Mouse (Mus musculus): Measurements from ENCODE around the gene Gm3417. TPM values are rescaled to one million over a fixed set of nuclear protein-coding genes. Genes with fewer than 3 reads are reported as not detected.

Gene Gm3417
- polyA plus RNA-seq, 1 experiment from 2014 or later: 0.42 TPM

Other genes with a start within 250 kb of the Gm3417 start
- 5.1 and 5.7 TPM in 2 replicates for gene Wdr27, start 35.6 kb downstream of the Gm3417 start, polyA plus RNA-seq (2016; fragmentation: Nextera tagmentation; extraction: Ambion mirVana)
- gene 1600012H06Rik, start 35.6 kb downstream of the Gm3417 start, polyA plus RNA-seq (2016; fragmentation: Nextera tagmentation; extraction: Ambion mirVana): 25.9 and 26.1 TPM in 2 replicates
- 28.2 and 29.3 TPM in 2 replicates for gene Phf10, start 17.5 kb downstream of the Gm3417 start, polyA plus RNA-seq (2016; fragmentation: Nextera tagmentation; extraction: Ambion mirVana)
- 11.2 and 12.5 TPM in 2 replicates for gene 9030025P20Rik, start 322 bp downstream of the Gm3417 start, polyA plus RNA-seq (2016; fragmentation: Nextera tagmentation; extraction: Ambion mirVana)
- 8.6 and 11.1 TPM in 2 replicates for gene Gm3435, start 31.4 kb upstream of the Gm3417 start, polyA plus RNA-seq (2016; fragmentation: Nextera tagmentation; extraction: Ambion mirVana)
- gene Ermard, start 62.4 kb upstream of the Gm3417 start, polyA plus RNA-seq (2016; fragmentation: Nextera tagmentation; extraction: Ambion mirVana): 98.4 and 101 TPM in 2 replicates
- 0.86 and 1.0 TPM in 2 replicates for gene Tcte3, start 62.7 kb upstream of the Gm3417 start, polyA plus RNA-seq (2016; fragmentation: Nextera tagmentation; extraction: Ambion mirVana)
- gene Gm3448, start 62.7 kb upstream of the Gm3417 start, polyA plus RNA-seq (2016; fragmentation: Nextera tagmentation; extraction: Ambion mirVana): 4.8 and 6.6 TPM in 2 replicates

Data from forebrain, embryonic 10.5 days (tissue).